Mouse (Mus musculus) olfactory bulb, adult 2 months (tissue): Measurements from ENCODE around the gene Negr1. TPM values are rescaled to one million over a fixed set of nuclear protein-coding genes. Genes with fewer than 3 reads are reported as not detected.

Experiments
- H3K27ac ChIP-seq: fragments of 200-500 bp; 2 replicates; pipeline ENCODE4 v1.5.1; 2012; ENCODE audit warnings: low read depth, low read length; ENCODE audit not compliant: insufficient read depth
- H3K4me1 ChIP-seq: fragments of 200-500 bp; 2 replicates; pipeline ENCODE4 v1.6.1; 2012; ENCODE audit warnings: low read length; ENCODE audit not compliant: control insufficient read depth, insufficient read depth
- H3K4me3 ChIP-seq: fragments of 200-500 bp; 2 replicates; pipeline ENCODE4 v1.5.1; 2012; ENCODE audit warnings: mild to moderate bottlenecking, low read depth, low read length, moderate library complexity; ENCODE audit not compliant: insufficient read depth
- CTCF ChIP-seq: fragments of 200-500 bp; IDR thresholded peaks from 2 replicates; pipeline ENCODE4 v1.5.1; 2012; ENCODE audit warnings: low read depth, mild to moderate bottlenecking, low read length, moderate library complexity; ENCODE audit not compliant: insufficient read depth
- POLR2A ChIP-seq: fragments of 200-500 bp; IDR thresholded peaks from 2 replicates; pipeline ENCODE4 v1.6.1; 2012; ENCODE audit warnings: mild to moderate bottlenecking, low read depth, low read length, moderate library complexity; ENCODE audit not compliant: insufficient read depth
- WGBS: fragments of 180-500 bp; shearing (Covaris S2); methylation state at CpG from one replicate; pipeline ENCODE4 v1.1.7; 2018; 5-methylcytosine and 5-hydroxymethylcytosine counted together
- polyA plus RNA-seq: library from polyadenylated mRNA; stranded (reverse); fragments of >200 nt; gene quantifications from 2 replicates; pipeline ENCODE4 v1.2.4, GENCODE M21; 2012; ENCODE audit warnings: low replicate concordance; ENCODE audit not compliant: missing spikeins, insufficient read depth, insufficient read length

The Negr1 gene
- polyA plus RNA-seq, 1 experiment, result 504 TPM

DNA sequence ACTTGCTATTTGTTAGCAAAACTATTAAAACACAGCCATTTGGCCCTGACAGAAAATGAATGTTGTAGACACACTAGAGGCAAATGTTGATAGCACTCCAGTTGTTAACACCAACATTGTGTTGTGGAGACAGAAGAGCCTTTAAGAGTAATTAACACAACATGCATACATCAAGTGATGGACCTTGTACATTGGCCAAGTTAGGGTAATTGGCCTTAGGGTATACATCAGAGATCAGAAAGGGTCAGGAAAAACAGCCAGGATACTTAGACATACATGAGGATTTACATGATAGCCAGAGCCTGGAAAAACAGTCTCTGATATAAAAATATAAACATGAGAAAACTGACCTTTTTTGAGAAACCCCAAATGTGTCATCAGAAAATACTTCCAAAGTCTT, 255.3 kb downstream of the Negr1 start:
- Histone ChIP-seq H3K4me3 (no peak overlapping the region), H3K4me1 (no peaks in the 10 kb centered on the region), H3K27ac (no peak overlapping the region)
- no peak for TF ChIP-seq CTCF
- TF ChIP-seq POLR2A, result no peak

DNA sequence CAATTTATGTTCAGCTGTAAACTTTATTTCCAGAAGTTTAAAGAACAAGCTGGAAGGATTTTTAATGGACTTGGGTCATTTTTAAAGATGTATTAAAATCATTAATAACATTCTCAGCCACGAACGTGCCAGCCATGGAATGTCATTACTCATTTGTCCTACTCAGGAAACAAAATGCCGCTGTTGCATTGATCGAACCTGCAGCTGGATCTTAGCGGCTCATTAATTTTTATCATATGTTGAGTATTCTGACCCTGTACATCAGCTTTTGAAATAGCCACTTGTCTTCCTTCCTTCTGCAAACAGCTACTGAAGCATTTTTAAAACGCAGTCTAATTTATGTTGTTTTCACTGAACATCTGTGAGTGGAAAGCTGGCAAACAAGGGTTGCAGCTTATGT, 255.9 kb downstream of the Negr1 start:
- TF ChIP-seq POLR2A, result no peak
- TF ChIP-seq CTCF, result no peak
- H3K27ac ChIP-seq, result no peak overlapping the region
- no peaks in the 10 kb centered on the region for H3K4me1 ChIP-seq
- WGBS, result 79% methylated on average over 6 of the region's 6 CpGs
- no peak overlapping the region for H3K4me3 ChIP-seq

DNA sequence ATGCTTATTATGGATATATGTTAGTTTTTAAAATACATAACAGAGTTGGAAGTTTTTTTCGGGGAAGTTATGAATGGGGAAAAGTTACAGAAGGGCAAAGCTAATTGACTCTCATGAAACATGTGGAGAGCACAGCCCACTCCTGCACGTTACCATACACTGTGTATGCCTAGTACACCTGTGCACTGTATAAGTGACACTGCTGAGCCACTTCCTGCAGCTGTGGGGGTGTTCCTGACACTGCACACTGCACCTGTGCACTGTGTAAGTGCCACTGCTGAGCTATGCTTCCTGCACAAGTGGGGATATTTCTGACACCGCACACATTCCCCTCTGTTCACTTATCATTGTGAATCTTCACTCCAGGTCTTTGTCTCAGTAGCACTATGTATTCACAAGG, 261.4 kb downstream of the Negr1 start:
- Histone ChIP-seq H3K4me3 (no peak overlapping the region), H3K27ac (no peak overlapping the region), H3K4me1 (no peaks in the 10 kb centered on the region)
- TF ChIP-seq POLR2A (no peak), CTCF (no peak)
- WGBS, result 87% methylated on average over 3 of the region's 3 CpGs

DNA sequence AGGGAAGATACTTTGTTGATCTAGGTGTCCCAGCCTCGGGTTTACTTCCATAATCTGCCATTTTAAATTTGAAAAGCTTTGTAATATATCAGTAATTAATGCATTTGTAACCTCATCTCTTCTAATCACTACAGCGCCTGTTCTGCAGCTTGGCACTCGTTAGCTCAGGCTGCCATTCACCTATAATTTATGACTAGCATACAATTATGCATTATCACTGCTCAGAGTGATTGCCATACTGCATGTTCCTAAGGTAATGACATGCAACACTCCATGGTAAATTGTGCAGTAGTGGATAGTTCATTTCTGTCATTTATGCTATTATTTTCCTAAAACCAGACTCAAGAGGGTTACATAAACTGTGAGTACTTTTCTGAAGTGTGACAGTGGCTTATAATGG, 272.3 kb downstream of the Negr1 start:
- TF ChIP-seq POLR2A (no peak), CTCF (no peak)
- H3K4me3 ChIP-seq, result no peak overlapping the region
- 53% methylated on average over 3 of the region's 3 CpGs for WGBS
- no peaks in the 10 kb centered on the region for H3K4me1 ChIP-seq
- no peak overlapping the region for H3K27ac ChIP-seq

DNA sequence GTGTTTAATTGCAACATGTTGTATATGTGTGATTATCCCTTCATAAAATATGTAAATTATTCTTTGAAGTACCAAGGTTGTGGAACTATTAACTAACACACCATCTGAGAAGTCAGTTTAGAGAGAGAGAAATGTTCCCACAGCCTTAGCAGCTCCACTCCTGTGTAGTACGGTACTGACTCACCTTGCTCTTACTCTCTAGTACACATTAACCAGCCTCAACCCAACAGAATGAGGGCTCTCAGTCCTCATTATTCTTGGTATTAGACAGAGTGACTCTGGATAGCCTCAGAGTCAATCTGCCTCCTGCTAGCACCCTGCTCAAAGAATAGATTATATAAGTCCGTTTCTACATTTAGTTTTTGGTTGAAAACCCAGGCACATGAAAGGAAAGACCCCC, 277.0 kb downstream of the Negr1 start:
- no peak overlapping the region for H3K4me3 ChIP-seq
- WGBS, result 82% methylated on average over 2 of the region's 2 CpGs
- H3K27ac ChIP-seq, result no peak overlapping the region
- TF ChIP-seq CTCF (no peak), POLR2A (no peak)
- H3K4me1 ChIP-seq, result no peaks in the 10 kb centered on the region

DNA sequence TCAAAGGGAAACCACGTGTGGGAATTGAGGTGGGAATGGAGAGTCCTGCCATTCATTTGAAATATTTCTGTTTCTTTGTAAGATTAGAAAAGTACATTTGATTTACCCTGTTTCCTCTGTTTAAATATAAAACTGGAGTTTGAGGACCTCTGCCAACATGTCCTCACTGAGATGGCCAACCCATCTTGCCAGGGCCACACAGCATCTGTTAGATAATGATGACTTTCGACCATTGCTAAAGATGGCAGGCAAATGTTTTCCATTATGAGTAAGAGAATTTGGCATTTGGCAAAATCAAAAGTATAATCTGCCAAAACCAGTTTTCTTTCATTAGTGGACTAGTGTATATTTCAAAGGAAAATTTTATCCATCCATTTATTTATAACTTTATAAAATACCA, 286.8 kb downstream of the Negr1 start:
- WGBS, result 64% methylated on average over 2 of the region's 2 CpGs
- TF ChIP-seq CTCF, result no peak
- TF ChIP-seq POLR2A, result no peak
- Histone ChIP-seq H3K4me3 (no peak overlapping the region), H3K27ac (no peak overlapping the region), H3K4me1 (no peaks in the 10 kb centered on the region)

DNA sequence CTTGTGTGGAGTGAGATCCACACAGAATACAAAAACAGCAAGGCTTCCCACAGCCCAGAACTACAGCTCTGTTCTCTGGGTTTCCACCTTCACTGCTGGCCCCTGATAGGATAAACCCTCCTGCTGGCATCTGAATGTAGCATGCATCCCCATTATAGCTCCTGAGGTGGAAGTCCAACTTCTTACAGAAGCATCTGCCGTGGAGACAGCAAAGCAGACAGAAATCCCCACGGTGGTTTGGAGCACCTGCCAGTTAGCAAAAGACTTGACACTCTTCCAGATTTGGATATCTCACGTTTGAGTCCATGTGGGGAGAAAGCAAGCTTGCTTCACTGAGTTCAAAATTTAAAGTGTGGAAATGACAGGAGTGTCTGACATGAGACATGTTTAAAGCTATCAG, 290.3 kb downstream of the Negr1 start:
- Histone ChIP-seq H3K4me3 (no peak overlapping the region), H3K4me1 (no peaks in the 10 kb centered on the region), H3K27ac (no peak overlapping the region)
- TF ChIP-seq CTCF (no peak), POLR2A (no peak)
- WGBS, result 57% methylated on average over 3 of the region's 3 CpGs

DNA sequence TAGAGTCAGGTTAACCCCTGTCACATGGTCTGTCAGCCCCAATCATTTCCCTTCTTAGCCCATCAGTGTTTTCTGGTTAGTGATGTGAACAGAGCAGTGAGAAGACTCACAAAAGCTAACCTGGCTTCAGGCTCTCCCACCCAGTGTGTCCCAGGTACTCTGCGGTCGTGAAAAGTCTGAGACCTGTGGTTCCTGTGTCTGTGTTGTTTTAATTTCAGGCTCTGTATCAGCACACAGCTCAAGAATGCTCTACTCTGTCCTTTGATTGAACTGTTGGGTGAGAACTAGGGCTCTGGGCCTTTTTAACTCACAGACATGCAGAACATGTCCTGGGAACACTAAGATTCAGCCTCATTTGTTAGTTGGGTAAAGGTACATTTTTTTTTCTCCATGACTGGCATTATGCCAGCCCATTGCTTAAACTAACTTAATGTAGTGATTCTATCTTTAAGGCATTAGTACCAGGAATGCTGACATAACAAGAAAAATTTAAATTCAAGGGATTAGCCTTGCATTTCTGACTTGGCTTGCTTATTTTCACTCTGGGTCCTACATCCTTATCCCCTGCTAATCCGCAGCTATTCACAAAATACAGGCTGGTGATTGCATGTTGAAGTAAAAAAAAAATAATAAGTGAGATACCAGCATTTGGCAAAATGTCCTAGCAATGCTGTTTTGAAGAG, 308.8 kb downstream of the Negr1 start:
- Histone ChIP-seq H3K27ac (no peak overlapping the region), H3K4me1 (peaks cover 4% of the 10 kb centered on the region; the same call in 1 of the 2 replicates), H3K4me3 (no peak overlapping the region)
- TF ChIP-seq CTCF, result no peak
- WGBS, result 62% methylated on average over 3 of the region's 3 CpGs

DNA sequence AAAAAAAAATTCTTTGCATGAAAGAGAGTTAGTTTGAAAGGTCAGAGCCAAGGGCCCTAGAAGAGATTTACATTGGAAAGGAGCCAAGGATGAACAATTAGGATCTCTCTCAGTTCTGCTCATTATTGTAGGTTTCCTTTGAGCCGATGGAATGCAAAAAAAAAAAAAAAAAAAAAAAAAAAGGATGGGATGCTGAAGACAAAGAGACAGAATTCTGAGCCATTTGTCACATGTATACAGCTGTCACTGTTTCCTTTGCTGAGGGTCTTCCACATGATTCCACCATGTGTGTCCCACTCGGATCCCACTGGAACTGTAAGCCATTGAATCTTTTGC, 309.3 kb downstream of the Negr1 start:
- WGBS, result 35% methylated on average over 2 of the region's 2 CpGs
- Histone ChIP-seq H3K27ac (no peak overlapping the region), H3K4me3 (no peak overlapping the region), H3K4me1 (peaks cover 4% of the 10 kb centered on the region; the same call in 1 of the 2 replicates)
- TF ChIP-seq CTCF, result no peak
- no peak for TF ChIP-seq POLR2A

DNA sequence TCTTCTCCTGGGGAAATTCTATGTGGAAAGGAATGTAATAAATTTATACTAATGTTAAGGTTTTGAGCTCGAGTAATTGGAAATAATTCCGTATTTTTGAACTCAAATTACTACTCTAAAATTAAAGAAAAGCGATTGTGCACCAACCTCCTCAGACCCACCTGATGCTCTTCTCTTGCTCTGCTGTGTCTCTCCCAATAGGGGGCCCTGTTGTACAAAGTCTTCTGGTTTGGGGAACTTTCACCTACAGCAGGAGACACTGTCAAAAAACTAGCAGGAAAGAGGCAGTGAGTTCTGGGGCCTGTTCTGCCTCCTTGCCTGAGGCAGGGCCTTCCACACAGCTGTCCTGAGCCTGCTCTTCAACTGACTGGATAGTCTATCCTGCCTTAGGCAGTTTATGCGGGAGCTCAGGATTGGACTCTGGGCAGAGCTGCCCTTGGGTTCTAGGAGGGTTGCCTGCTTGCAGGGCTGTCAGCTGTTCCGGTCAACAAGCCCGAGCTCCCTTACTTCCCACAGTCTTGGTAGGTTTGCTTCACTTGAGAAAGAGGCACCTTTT, 310.1 kb downstream of the Negr1 start:
- WGBS, result 89% methylated on average over 6 of the region's 6 CpGs
- TF ChIP-seq POLR2A (no peak), CTCF (no peak)
- no peak overlapping the region for H3K4me3 ChIP-seq
- H3K4me1 ChIP-seq, result peaks cover 4% of the 10 kb centered on the region; the same call in 1 of the 2 replicates
- no peak overlapping the region for H3K27ac ChIP-seq
